Mouse (Mus musculus): ENCODE results near the gene Pld3. TPM values are rescaled to one million over a fixed set of nuclear protein-coding genes. Genes with fewer than 3 reads are reported as not detected.

Pld3 gene
- polyA plus RNA-seq, 2 experiments, result 114 to 147 TPM

- Histone ChIP-seq H3K4me2 (replicated peaks; ENCODE audit: low read depth, low read length, severe bottlenecking) (no peak overlapping the region), H3K27ac (replicated peaks; ENCODE audit: low read depth, low read length) (no peak overlapping the region), H3K4me1 (ENCODE audit: control insufficient read depth, insufficient read depth, low read length) (peaks cover 5% of the 10 kb centered on the region; the same call in 1 of the 2 replicates), H3K36me3 (ENCODE audit: control insufficient read depth, insufficient read depth, low read length) (no peaks in the 10 kb centered on the region), H3K9me3 (ENCODE audit: control insufficient read depth, low read length) (no peaks in the 10 kb centered on the region), H3K27me3 (ENCODE audit: control insufficient read depth, insufficient read depth, low read length) (no peaks in the 10 kb centered on the region), H3K9ac (ENCODE audit: low read depth, low read length, severe bottlenecking) (no peak overlapping the region), H3K4me3 (replicated peaks; ENCODE audit: low read length) (no peak overlapping the region)
- no peak for TF ChIP-seq POLR2A (IDR thresholded peaks at IDR 0.05; ENCODE audit: borderline replicate concordance, extremely low read depth, insufficient read depth, insufficient read length)
- WGBS, result 92% methylated on average over 4 of the region's 4 CpGs
- DNase-seq (ENCODE audit: low spot score) (no peak), ATAC-seq (ENCODE audit: low FRiP score, low read depth) (no peak)
These were observed 37.1 kb upstream of the Pld3 start for GRCm38 (mm10) chr7:27590088-27590487.

GRCm38 (mm10) chr7:27587741-27588140 lies 34.7 kb upstream of the Pld3 start:
- DNase-seq (ENCODE audit: low spot score) (peak; percentile 16), ATAC-seq (ENCODE audit: low FRiP score, low read depth) (no peak)
- Histone ChIP-seq H3K27ac (replicated peaks; ENCODE audit: low read depth, low read length) (no peak overlapping the region), H3K9me3 (ENCODE audit: control insufficient read depth, low read length) (no peaks in the 10 kb centered on the region), H3K4me2 (replicated peaks; ENCODE audit: low read depth, low read length, severe bottlenecking) (no peak overlapping the region), H3K36me3 (ENCODE audit: control insufficient read depth, insufficient read depth, low read length) (peaks cover 15% of the 10 kb centered on the region), H3K4me1 (ENCODE audit: control insufficient read depth, insufficient read depth, low read length) (no peaks in the 10 kb centered on the region), H3K27me3 (ENCODE audit: control insufficient read depth, insufficient read depth, low read length) (no peaks in the 10 kb centered on the region), H3K4me3 (replicated peaks; ENCODE audit: low read length) (no peak overlapping the region), H3K9ac (ENCODE audit: low read depth, low read length, severe bottlenecking) (no peak overlapping the region)
- no peak for TF ChIP-seq POLR2A (IDR thresholded peaks at IDR 0.05; ENCODE audit: borderline replicate concordance, extremely low read depth, insufficient read depth, insufficient read length)
- WGBS, result 86% methylated on average over 2 of the region's 2 CpGs

- DNase-seq (ENCODE audit: low spot score) (no peak), ATAC-seq (ENCODE audit: low FRiP score, low read depth) (no peak)
- Histone ChIP-seq H3K36me3 (ENCODE audit: control insufficient read depth, insufficient read depth, low read length) (peaks cover 24% of the 10 kb centered on the region), H3K9me3 (ENCODE audit: control insufficient read depth, low read length) (no peaks in the 10 kb centered on the region), H3K27ac (replicated peaks; ENCODE audit: low read depth, low read length) (no peak overlapping the region), H3K4me2 (replicated peaks; ENCODE audit: low read depth, low read length, severe bottlenecking) (no peak overlapping the region), H3K4me1 (ENCODE audit: control insufficient read depth, insufficient read depth, low read length) (no peaks in the 10 kb centered on the region), H3K4me3 (replicated peaks; ENCODE audit: low read length) (no peak overlapping the region), H3K27me3 (ENCODE audit: control insufficient read depth, insufficient read depth, low read length) (no peaks in the 10 kb centered on the region), H3K9ac (ENCODE audit: low read depth, low read length, severe bottlenecking) (no peak overlapping the region)
- WGBS, result 66% methylated on average over 2 of the region's 2 CpGs
- no peak for TF ChIP-seq POLR2A (IDR thresholded peaks at IDR 0.05; ENCODE audit: borderline replicate concordance, extremely low read depth, insufficient read depth, insufficient read length)
These were observed 33.8 kb upstream of the Pld3 start for GRCm38 (mm10) chr7:27586861-27587260.

GRCm38 (mm10) chr7:27580380-27581174 lies 27.6 kb upstream of the Pld3 start:
- 86% methylated on average over 14 of the region's 14 CpGs for WGBS
- Histone ChIP-seq H3K27ac (replicated peaks; ENCODE audit: low read depth, low read length) (no peak overlapping the region), H3K4me3 (replicated peaks; ENCODE audit: low read length) (no peak overlapping the region), H3K9ac (ENCODE audit: low read depth, low read length, severe bottlenecking) (no peak overlapping the region), H3K27me3 (ENCODE audit: control insufficient read depth, insufficient read depth, low read length) (no peaks in the 10 kb centered on the region), H3K9me3 (ENCODE audit: control insufficient read depth, low read length) (no peaks in the 10 kb centered on the region), H3K4me1 (ENCODE audit: control insufficient read depth, insufficient read depth, low read length) (no peaks in the 10 kb centered on the region), H3K36me3 (ENCODE audit: control insufficient read depth, insufficient read depth, low read length) (peaks cover 82% of the 10 kb centered on the region), H3K4me2 (replicated peaks; ENCODE audit: low read depth, low read length, severe bottlenecking) (no peak overlapping the region)
- no peak for TF ChIP-seq POLR2A (IDR thresholded peaks at IDR 0.05; ENCODE audit: borderline replicate concordance, extremely low read depth, insufficient read depth, insufficient read length)
- ATAC-seq (ENCODE audit: low FRiP score, low read depth) (no peak), DNase-seq (ENCODE audit: low spot score) (no peak)

- peak; percentile 31 for DNase-seq (ENCODE audit: low spot score)
These were observed 25.4 kb upstream of the Pld3 start for GRCm38 (mm10) chr7:27578465-27578864.

More at GRCm38 (mm10) chr7:27578465-27578864, 25.4 kb upstream of the Pld3 start:
- Histone ChIP-seq H3K36me3 (ENCODE audit: control insufficient read depth, insufficient read depth, low read length) (peaks cover 90% of the 10 kb centered on the region), H3K4me2 (replicated peaks; ENCODE audit: low read depth, low read length, severe bottlenecking) (no peak overlapping the region), H3K9me3 (ENCODE audit: control insufficient read depth, low read length) (no peaks in the 10 kb centered on the region), H3K27me3 (ENCODE audit: control insufficient read depth, insufficient read depth, low read length) (no peaks in the 10 kb centered on the region), H3K4me1 (ENCODE audit: control insufficient read depth, insufficient read depth, low read length) (no peaks in the 10 kb centered on the region), H3K4me3 (replicated peaks; ENCODE audit: low read length) (no peak overlapping the region), H3K9ac (ENCODE audit: low read depth, low read length, severe bottlenecking) (no peak overlapping the region), H3K27ac (replicated peaks; ENCODE audit: low read depth, low read length) (no peak overlapping the region)
- WGBS, result 57% methylated on average over 7 of the region's 7 CpGs
- no peak for TF ChIP-seq POLR2A (IDR thresholded peaks at IDR 0.05; ENCODE audit: borderline replicate concordance, extremely low read depth, insufficient read depth, insufficient read length)
- ATAC-seq (ENCODE audit: low FRiP score, low read depth), result no peak
